ENCODE assay signal across 10 mouse cellular contexts in genomic region chr19:6240725-6241124, GRCm38 (mm10). TPM values are rescaled to one million over a fixed set of nuclear protein-coding genes. Genes with fewer than 3 reads are reported as not detected.
DNase-seq lines count a peak whose midpoint lies in the region; ATAC-seq and TF ChIP-seq lines count a peak whose summit lies in the region.
"Had no signal": no experiment of that assay in that cellular context is flagged by ENCODE, and none has a peak within 500 bp of the region (broad histone marks: within the 10 kb centered on the region; RNA-seq: fewer than 3 reads in every experiment).

No protein-coding gene starts in this region.

- H3K4me3 ChIP-seq in erythroblast, embryonic 14.5 days (replicated peaks) = peak overlapping the region; percentile 73
- H3K4me3 ChIP-seq in spleen, adult 2 months (ENCODE audit: extremely low read depth, insufficient read depth, insufficient read length) = no peak overlapping the region
- peak overlapping the region; percentile 41 for H3K4me3 ChIP-seq in liver, embryonic 13.5 days (replicated peaks)

- no peaks in the 10 kb centered on the region for H3K27me3 ChIP-seq in erythroblast, embryonic 14.5 days (ENCODE audit: control insufficient read depth)
- no peaks in the 10 kb centered on the region for H3K27me3 ChIP-seq in spleen, adult 2 months (ENCODE audit: control insufficient read depth, insufficient read depth, low read length)
- H3K27me3 ChIP-seq in liver, embryonic 13.5 days = no peaks in the 10 kb centered on the region

- DNase-seq in spleen, adult 2 months (ENCODE audit: low read depth in 1 of 2, low spot score in 2 of 2) = no peak
- no peak for DNase-seq in spleen, postnatal 14 days (ENCODE audit: low spot score in 2 of 2)
- DNase-seq in liver, embryonic 13.5 days = no peak
- no peak for DNase-seq in right cerebral cortex, postnatal 4 days
- no peak for DNase-seq in urinary bladder, postnatal 14 days (ENCODE audit: low spot score)
- no peak for DNase-seq in cerebellum, adult 9-10 months

- H3K9me3 ChIP-seq in erythroblast, embryonic 14.5 days (ENCODE audit: control insufficient read depth, low read length) = no peaks in the 10 kb centered on the region
- H3K9me3 ChIP-seq in liver, embryonic 13.5 days (replicated peaks) = no peaks in the 10 kb centered on the region

- peak overlapping the region; percentile 62 for H3K9ac ChIP-seq in liver, embryonic 13.5 days

- peaks cover 27% of the 10 kb centered on the region for H3K36me3 ChIP-seq in erythroblast, embryonic 14.5 days (ENCODE audit: control insufficient read depth)
- peaks cover 9% of the 10 kb centered on the region for H3K36me3 ChIP-seq in spleen, adult 2 months (ENCODE audit: control insufficient read depth, insufficient read depth, low read length)
- H3K36me3 ChIP-seq in liver, embryonic 13.5 days = peaks cover 21% of the 10 kb centered on the region

- peaks cover 74% of the 10 kb centered on the region for H3K4me1 ChIP-seq in erythroblast, embryonic 14.5 days (ENCODE audit: control insufficient read depth)
- peaks cover 8% of the 10 kb centered on the region; the same call in 1 of the 2 replicates for H3K4me1 ChIP-seq in spleen, adult 2 months (ENCODE audit: control insufficient read depth, insufficient read depth, insufficient read length)
- H3K4me1 ChIP-seq in liver, embryonic 13.5 days (replicated peaks) = peaks cover 67% of the 10 kb centered on the region

- no peak for TF ChIP-seq CTCF in spleen, adult 2 months (IDR thresholded peaks at IDR 0.05; ENCODE audit: extremely low read depth, insufficient read depth, insufficient read length, insufficient replicate concordance)

- TF ChIP-seq POLR2A in spleen, adult 2 months (IDR thresholded peaks at IDR 0.05; ENCODE audit: low read depth, low read length) = no peak

- no peak for ATAC-seq in erythroblast, adult 5-6 weeks (replicated peaks; ENCODE audit: low FRiP score, poor library complexity, severe bottlenecking)
- ATAC-seq in liver, embryonic 13.5 days (ENCODE audit: low read depth) = no peak

- H3K27ac ChIP-seq in spleen, adult 2 months (ENCODE audit: insufficient read depth, low read length) = peak overlapping the region; percentile 35; the same call in 1 of the 2 replicates
- H3K27ac ChIP-seq in liver, embryonic 13.5 days = peak overlapping the region; percentile 94

- H3K4me2 ChIP-seq in liver, embryonic 13.5 days = peak overlapping the region; percentile 53

- WGBS in spleen, adult 2 months = 64% methylated on average over 5 of the region's 5 CpGs
- 30% methylated on average over 5 of the region's 5 CpGs for WGBS in liver, embryonic 13.5 days (ENCODE audit: insufficient replicate concordance)

RNA-seq across cellular contexts. Expression of gene Atg2a, which starts 0.7 kb away (rescaled TPM):
- polyA plus RNA-seq in erythroblast, embryonic 14.5 days (2012) = 5.6 and 6.0 TPM in 2 replicates
- 32.4 and 33.4 TPM in 2 replicates for total RNA-seq in erythroblast, adult 5-6 weeks (2015; ENCODE audit: low replicate concordance)
- total RNA-seq in erythroblast, adult 5-6 weeks (2017; ENCODE audit: low replicate concordance) = 32.2 and 39.0 TPM in 2 replicates
- polyA plus RNA-seq in spleen, adult 2 months (2012; rRNA removed) = 47.4 and 57.5 TPM in 2 replicates
- 4.1 and 4.8 TPM in 2 replicates for polyA plus RNA-seq in liver, embryonic 13.5 days (2015; fragmentation: Nextera tagmentation; extraction: Ambion mirVana)

RNA-seq across cellular contexts. Expression of gene Ppp2r5b, which starts 5.1 kb away (rescaled TPM):
- polyA plus RNA-seq in erythroblast, embryonic 14.5 days (2012) = 2.8 and 3.0 TPM in 2 replicates
- total RNA-seq in erythroblast, adult 5-6 weeks (2015; ENCODE audit: low replicate concordance) = 45.5 and 51.0 TPM in 2 replicates
- 117 and 295 TPM in 2 replicates for total RNA-seq in erythroblast, adult 5-6 weeks (2017; ENCODE audit: low replicate concordance)
- 36.9 and 56.1 TPM in 2 replicates for polyA plus RNA-seq in spleen, adult 2 months (2012; rRNA removed)
- 3.5 and 4.9 TPM in 2 replicates for polyA plus RNA-seq in liver, embryonic 13.5 days (2015; fragmentation: Nextera tagmentation; extraction: Ambion mirVana)

RNA-seq across cellular contexts. Expression of gene Gpha2, which starts 14.5 kb away (rescaled TPM):
- polyA plus RNA-seq in erythroblast, embryonic 14.5 days (2012) = not detected in 2 replicates
- not detected in 2 replicates for total RNA-seq in erythroblast, adult 5-6 weeks (2015; ENCODE audit: low replicate concordance)
- not detected in 2 replicates for total RNA-seq in erythroblast, adult 5-6 weeks (2017; ENCODE audit: low replicate concordance)
- polyA plus RNA-seq in spleen, adult 2 months (2012; rRNA removed) = 0.42 and 0.57 TPM in 2 replicates
- 0.17 TPM in 1 of 2 replicates, not detected in the other for polyA plus RNA-seq in liver, embryonic 13.5 days (2015; fragmentation: Nextera tagmentation; extraction: Ambion mirVana)
- polyA plus RNA-seq: cerebellum, adult 2 months had no signal

RNA-seq across cellular contexts. Expression of gene Ehd1, which starts 35.8 kb away (rescaled TPM):
- 31.6 and 32.9 TPM in 2 replicates for polyA plus RNA-seq in erythroblast, embryonic 14.5 days (2012)
- 12.7 and 13.2 TPM in 2 replicates for total RNA-seq in erythroblast, adult 5-6 weeks (2015; ENCODE audit: low replicate concordance)
- 25.8 and 25.9 TPM in 2 replicates for total RNA-seq in erythroblast, adult 5-6 weeks (2017; ENCODE audit: low replicate concordance)
- polyA plus RNA-seq in spleen, adult 2 months (2012; rRNA removed) = 285 and 377 TPM in 2 replicates
- polyA plus RNA-seq in liver, embryonic 13.5 days (2015; fragmentation: Nextera tagmentation; extraction: Ambion mirVana) = 68.8 and 72.6 TPM in 2 replicates

RNA-seq across cellular contexts. Expression of gene Majin, which starts 56.5 kb away (rescaled TPM):
- polyA plus RNA-seq in erythroblast, embryonic 14.5 days (2012) = not detected in 2 replicates
- not detected in 2 replicates for total RNA-seq in erythroblast, adult 5-6 weeks (2015; ENCODE audit: low replicate concordance)
- not detected in 2 replicates for total RNA-seq in erythroblast, adult 5-6 weeks (2017; ENCODE audit: low replicate concordance)
- 0.15 and 0.30 TPM in 2 replicates for polyA plus RNA-seq in spleen, adult 2 months (2012; rRNA removed)
- not detected in 2 replicates for polyA plus RNA-seq in liver, embryonic 13.5 days (2015; fragmentation: Nextera tagmentation; extraction: Ambion mirVana)
- polyA plus RNA-seq: neural tube, embryonic 11.5 days had no signal
